ENCODE assay signal across 9 mouse cellular contexts in genomic region chr5:125390906-125391477, GRCm38 (mm10). TPM values are rescaled to one million over a fixed set of nuclear protein-coding genes. Genes with fewer than 3 reads are reported as not detected.
DNase-seq lines count a peak whose midpoint lies in the region; ATAC-seq and TF ChIP-seq lines count a peak whose summit lies in the region.
"Had no signal": no experiment of that assay in that cellular context is flagged by ENCODE, and none has a peak within 500 bp of the region (broad histone marks: within the 10 kb centered on the region; RNA-seq: fewer than 3 reads in every experiment).

No protein-coding gene starts in this region.

- H3K9me3 ChIP-seq in heart, embryonic 11.5 days (replicated peaks; ENCODE audit: control insufficient read depth, low read length): no peaks in the 10 kb centered on the region
- H3K9me3 ChIP-seq in midbrain, embryonic 10.5 days (replicated peaks): no peaks in the 10 kb centered on the region
- no peaks in the 10 kb centered on the region for H3K9me3 ChIP-seq in midbrain, embryonic 16.5 days (replicated peaks; ENCODE audit: control insufficient read depth, low read length, poor library complexity, severe bottlenecking)
- H3K9me3 ChIP-seq in intestine, embryonic 15.5 days: no peaks in the 10 kb centered on the region

- TF ChIP-seq CTCF in small intestine, adult 2 months (IDR thresholded peaks at IDR 0.05; ENCODE audit: extremely low read depth, insufficient read length, insufficient replicate concordance, low read depth, low read length): no peak

- no peak overlapping the region for H3K4me3 ChIP-seq in heart, embryonic 11.5 days (ENCODE audit: low read depth, low read length)
- H3K4me3 ChIP-seq in midbrain, embryonic 10.5 days: no peak overlapping the region
- H3K4me3 ChIP-seq in midbrain, embryonic 16.5 days (ENCODE audit: low read depth, low read length): no peak overlapping the region
- no peak overlapping the region for H3K4me3 ChIP-seq in intestine, embryonic 15.5 days (replicated peaks)
- H3K4me3 ChIP-seq in small intestine, adult 2 months (ENCODE audit: low read depth, low read length): no peak overlapping the region

- no peaks in the 10 kb centered on the region for H3K36me3 ChIP-seq in heart, embryonic 11.5 days (ENCODE audit: control insufficient read depth, insufficient read depth, low read length)
- peaks cover 13% of the 10 kb centered on the region for H3K36me3 ChIP-seq in midbrain, embryonic 10.5 days
- no peaks in the 10 kb centered on the region for H3K36me3 ChIP-seq in midbrain, embryonic 16.5 days (ENCODE audit: control insufficient read depth, insufficient read depth, low read length)
- H3K36me3 ChIP-seq in intestine, embryonic 15.5 days: no peaks in the 10 kb centered on the region
- H3K36me3 ChIP-seq in small intestine, adult 2 months (ENCODE audit: control insufficient read depth, insufficient read depth, low read length): peaks cover 9% of the 10 kb centered on the region

- H3K27me3 ChIP-seq in heart, embryonic 11.5 days (ENCODE audit: control insufficient read depth, insufficient read depth, low read length): no peaks in the 10 kb centered on the region
- no peaks in the 10 kb centered on the region for H3K27me3 ChIP-seq in midbrain, embryonic 10.5 days (ENCODE audit: low read depth, poor library complexity, severe bottlenecking)
- no peaks in the 10 kb centered on the region for H3K27me3 ChIP-seq in midbrain, embryonic 16.5 days (ENCODE audit: control insufficient read depth, insufficient read depth, low read depth, low read length)
- H3K27me3 ChIP-seq in intestine, embryonic 15.5 days (replicated peaks): no peaks in the 10 kb centered on the region
- H3K27me3 ChIP-seq in small intestine, adult 2 months (ENCODE audit: control insufficient read depth, insufficient read depth, low read length): no peaks in the 10 kb centered on the region

- intact Hi-C loops in heart, postnatal 25 days (cut with DNase I): no loop called here

- WGBS in heart, embryonic 11.5 days (ENCODE audit: insufficient replicate concordance): 85% methylated on average over 3 of the region's 3 CpGs
- 93% methylated on average over 3 of the region's 3 CpGs for WGBS in midbrain, embryonic 10.5 days
- 96% methylated on average over 3 of the region's 3 CpGs for WGBS in midbrain, embryonic 16.5 days
- 83% methylated on average over 3 of the region's 3 CpGs for WGBS in intestine, embryonic 15.5 days
- 84% methylated on average over 3 of the region's 3 CpGs for WGBS in small intestine, adult 2 months

- H3K9ac ChIP-seq in heart, embryonic 11.5 days (ENCODE audit: low read depth, low read length): no peak overlapping the region
- no peak overlapping the region for H3K9ac ChIP-seq in midbrain, embryonic 16.5 days (ENCODE audit: low read depth, low read length)
- H3K9ac ChIP-seq in intestine, embryonic 15.5 days: no peak overlapping the region

- no peak overlapping the region for H3K4me2 ChIP-seq in heart, embryonic 11.5 days
- H3K4me2 ChIP-seq in midbrain, embryonic 16.5 days (ENCODE audit: low read length): no peak overlapping the region
- H3K4me2 ChIP-seq in intestine, embryonic 15.5 days (replicated peaks): no peak overlapping the region

- H3K27ac ChIP-seq in heart, embryonic 11.5 days (ENCODE audit: low read depth, low read length): peak overlapping the region; percentile 99
- peak overlapping the region; percentile 100 for H3K27ac ChIP-seq in midbrain, embryonic 10.5 days (replicated peaks)
- H3K27ac ChIP-seq in midbrain, embryonic 16.5 days (ENCODE audit: low read length): no peak overlapping the region; the same call in 1 of the 2 replicates
- peak overlapping the region; percentile 59 for H3K27ac ChIP-seq in intestine, embryonic 15.5 days
- peak overlapping the region; percentile 99 for H3K27ac ChIP-seq in small intestine, adult 2 months (ENCODE audit: insufficient read depth, low read depth, low read length)

- ATAC-seq in heart, embryonic 11.5 days (replicated peaks; ENCODE audit: insufficient number of reproducible peaks, low FRiP score, low TSS enrichment): no peak
- ATAC-seq in midbrain, embryonic 16.5 days: no peak
- no peak for ATAC-seq in intestine, embryonic 15.5 days

- no peak for DNase-seq in heart, postnatal 25 days (ENCODE audit: low spot score)
- no peak for DNase-seq in midbrain, embryonic 10.5 days (ENCODE audit: low spot score)
- no peak for DNase-seq in adrenal gland, postnatal 36 days
- no peak for DNase-seq in spleen, postnatal 10 days (ENCODE audit: low spot score in 2 of 2)

- no peak for TF ChIP-seq POLR2A in small intestine, adult 2 months (IDR thresholded peaks at IDR 0.05; ENCODE audit: low read depth, low read length)

- H3K4me1 ChIP-seq in heart, embryonic 11.5 days (ENCODE audit: control insufficient read depth, insufficient read depth, low read length): peaks cover 34% of the 10 kb centered on the region
- H3K4me1 ChIP-seq in midbrain, embryonic 10.5 days: peaks cover 50% of the 10 kb centered on the region
- peaks cover 39% of the 10 kb centered on the region for H3K4me1 ChIP-seq in midbrain, embryonic 16.5 days (ENCODE audit: control insufficient read depth, insufficient read depth, low read length)
- peaks cover 15% of the 10 kb centered on the region for H3K4me1 ChIP-seq in intestine, embryonic 15.5 days (replicated peaks)
- peaks cover 12% of the 10 kb centered on the region for H3K4me1 ChIP-seq in small intestine, adult 2 months (ENCODE audit: control insufficient read depth, insufficient read depth, insufficient read length, low read length)

RNA-seq across cellular contexts. Expression of gene Ubc, which starts 1.0 kb away (rescaled TPM):
- polyA plus RNA-seq in heart, embryonic 11.5 days (2014; fragmentation: Nextera tagmentation; extraction: Ambion mirVana): 833 and 922 TPM in 2 replicates
- 1,000 to 10,000 TPM in 1 of 2 experiments, 100 to 1,000 TPM in 1; 907 to 1,197 TPM for total RNA-seq in heart, postnatal 25 days (2021)
- 957 and 1,129 TPM in 2 replicates for polyA plus RNA-seq in midbrain, embryonic 10.5 days (2016; fragmentation: Nextera tagmentation; extraction: Ambion mirVana)
- 1,506 and 1,517 TPM in 2 replicates for polyA plus RNA-seq in midbrain, embryonic 16.5 days (2015; fragmentation: Nextera tagmentation; extraction: Ambion mirVana)
- 875 and 888 TPM in 2 replicates for polyA plus RNA-seq in intestine, embryonic 15.5 days (2015; fragmentation: Nextera tagmentation; extraction: Ambion mirVana)
- 327 and 848 TPM in 2 replicates for polyA plus RNA-seq in small intestine, adult 2 months (2012; rRNA removed)
- 1,000 to 10,000 TPM; 1,428 to 1,489 TPM for total RNA-seq in adrenal gland, postnatal 36 days (2021)

RNA-seq across cellular contexts. Expression of gene Gm10382, which starts 1.9 kb away (rescaled TPM):
- polyA plus RNA-seq in heart, embryonic 11.5 days (2014; fragmentation: Nextera tagmentation; extraction: Ambion mirVana): 0.42 TPM in 1 of 2 replicates, not detected in the other
- under 1 TPM in 1 of 2 experiments, not detected in 1; 0.22 TPM for total RNA-seq in heart, postnatal 25 days (2021)
- 0.56 and 0.57 TPM in 2 replicates for polyA plus RNA-seq in midbrain, embryonic 10.5 days (2016; fragmentation: Nextera tagmentation; extraction: Ambion mirVana)
- 0.30 and 0.51 TPM in 2 replicates for polyA plus RNA-seq in midbrain, embryonic 16.5 days (2015; fragmentation: Nextera tagmentation; extraction: Ambion mirVana)
- 0.23 and 0.40 TPM in 2 replicates for polyA plus RNA-seq in intestine, embryonic 15.5 days (2015; fragmentation: Nextera tagmentation; extraction: Ambion mirVana)
- polyA plus RNA-seq in small intestine, adult 2 months (2012; rRNA removed): 0.08 and 0.15 TPM in 2 replicates
- total RNA-seq in adrenal gland, postnatal 36 days (2021): under 1 TPM; 0.23 to 0.40 TPM
- total RNA-seq: gastrocnemius, postnatal 14 days had no signal

RNA-seq across cellular contexts. Expression of gene Dhx37, which starts 42.9 kb away (rescaled TPM):
- polyA plus RNA-seq in heart, embryonic 11.5 days (2014; fragmentation: Nextera tagmentation; extraction: Ambion mirVana): 9.9 and 10.6 TPM in 2 replicates
- total RNA-seq in heart, postnatal 25 days (2021): 10 to 100 TPM; 10.2 to 10.6 TPM
- polyA plus RNA-seq in midbrain, embryonic 10.5 days (2016; fragmentation: Nextera tagmentation; extraction: Ambion mirVana): 17.4 and 21.2 TPM in 2 replicates
- polyA plus RNA-seq in midbrain, embryonic 16.5 days (2015; fragmentation: Nextera tagmentation; extraction: Ambion mirVana): 12.4 and 12.8 TPM in 2 replicates
- 10.7 and 11.3 TPM in 2 replicates for polyA plus RNA-seq in intestine, embryonic 15.5 days (2015; fragmentation: Nextera tagmentation; extraction: Ambion mirVana)
- polyA plus RNA-seq in small intestine, adult 2 months (2012; rRNA removed): 10.1 and 13.2 TPM in 2 replicates
- total RNA-seq in adrenal gland, postnatal 36 days (2021): 10 to 100 TPM; 16.3 to 21.9 TPM

RNA-seq across cellular contexts. Expression of gene Scarb1, which starts 50.1 kb away (rescaled TPM):
- 57.1 and 67.0 TPM in 2 replicates for polyA plus RNA-seq in heart, embryonic 11.5 days (2014; fragmentation: Nextera tagmentation; extraction: Ambion mirVana)
- 10 to 100 TPM; 29.6 to 35.2 TPM for total RNA-seq in heart, postnatal 25 days (2021)
- 48.1 and 52.3 TPM in 2 replicates for polyA plus RNA-seq in midbrain, embryonic 10.5 days (2016; fragmentation: Nextera tagmentation; extraction: Ambion mirVana)
- polyA plus RNA-seq in midbrain, embryonic 16.5 days (2015; fragmentation: Nextera tagmentation; extraction: Ambion mirVana): 43.8 and 51.6 TPM in 2 replicates
- 59.3 and 70.0 TPM in 2 replicates for polyA plus RNA-seq in intestine, embryonic 15.5 days (2015; fragmentation: Nextera tagmentation; extraction: Ambion mirVana)
- polyA plus RNA-seq in small intestine, adult 2 months (2012; rRNA removed): 19.4 and 70.2 TPM in 2 replicates
- total RNA-seq in adrenal gland, postnatal 36 days (2021): 1,000 to 10,000 TPM; 1,867 to 4,652 TPM

RNA-seq across cellular contexts. Expression of gene Bri3bp, which starts 50.4 kb away (rescaled TPM):
- 30.8 and 32.7 TPM in 2 replicates for polyA plus RNA-seq in heart, embryonic 11.5 days (2014; fragmentation: Nextera tagmentation; extraction: Ambion mirVana)
- 10 to 100 TPM; 49.0 to 57.6 TPM for total RNA-seq in heart, postnatal 25 days (2021)
- polyA plus RNA-seq in midbrain, embryonic 10.5 days (2016; fragmentation: Nextera tagmentation; extraction: Ambion mirVana): 49.2 and 54.7 TPM in 2 replicates
- polyA plus RNA-seq in midbrain, embryonic 16.5 days (2015; fragmentation: Nextera tagmentation; extraction: Ambion mirVana): 38.3 and 41.6 TPM in 2 replicates
- polyA plus RNA-seq in intestine, embryonic 15.5 days (2015; fragmentation: Nextera tagmentation; extraction: Ambion mirVana): 59.6 and 60.4 TPM in 2 replicates
- polyA plus RNA-seq in small intestine, adult 2 months (2012; rRNA removed): 28.5 and 33.5 TPM in 2 replicates
- 10 to 100 TPM; 25.6 to 39.0 TPM for total RNA-seq in adrenal gland, postnatal 36 days (2021)
